Mouse (Mus musculus): ENCODE data around the gene Adpgk. TPM values are rescaled to one million over a fixed set of nuclear protein-coding genes. Genes with fewer than 3 reads are reported as not detected.

Adpgk gene
- total and polyA plus RNA-seq, 3 experiments, result 26.2 to 29.8 TPM; not detected in 1

DNA sequence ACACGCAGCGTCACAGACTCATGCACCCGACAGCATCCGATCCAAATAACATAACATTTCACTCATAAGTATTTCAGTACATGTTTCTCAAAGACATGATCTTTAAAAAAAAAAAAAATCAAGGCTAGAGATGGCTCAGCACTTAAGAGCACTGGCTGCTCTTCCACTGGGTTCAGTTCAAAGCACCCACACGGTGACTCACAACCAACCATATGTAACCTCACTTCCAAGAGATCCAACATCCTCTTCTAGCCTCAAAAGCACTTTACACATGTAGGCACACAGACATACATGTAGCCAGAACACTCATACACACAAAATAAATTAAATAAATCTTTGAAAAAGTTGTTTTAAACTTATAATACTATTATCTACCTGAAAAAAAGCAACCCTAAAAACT, 46.5 kb downstream of the Adpgk start:
- Histone ChIP-seq H3K79me2 (ENCODE audit: control insufficient read depth, insufficient read depth, low read length, poor library complexity) (no peaks in the 10 kb centered on the region), H3K36me3 (ENCODE audit: control insufficient read depth in 1 of 2, insufficient read depth in 2 of 2, low read length in 2 of 2) (peaks cover 0 to 10% of the 10 kb centered on the region in 2 experiments; a peak in 2 of 4 replicates), H3K4me3 (ENCODE audit: control insufficient read depth in 1 of 2, insufficient read depth in 1 of 2, low read depth in 2 of 2, low read length in 2 of 2) (no peak overlapping the region), H3K4me1 (ENCODE audit: control insufficient read depth in 1 of 2, insufficient read depth in 2 of 2, low read length in 2 of 2) (peaks cover 5 to 8% of the 10 kb centered on the region in 2 experiments), H3K27ac (ENCODE audit: control insufficient read depth, low read depth, low read length) (no peak overlapping the region), H3K9me3 (replicated peaks; ENCODE audit: insufficient read depth, low read length) (no peaks in the 10 kb centered on the region), H3K27me3 (ENCODE audit: control insufficient read depth in 1 of 2, insufficient read depth in 2 of 2, low read length in 2 of 2) (no peaks in the 10 kb centered on the region), H3K9ac (ENCODE audit: control insufficient read depth, low read depth, low read length, poor library complexity, severe bottlenecking) (no peak overlapping the region)
- no peak for TF ChIP-seq HCFC1 (IDR thresholded peaks at IDR 0.05; ENCODE audit: low read depth, low read length)
- no peak for DNase-seq (ENCODE audit: low read depth, low spot score)

DNA sequence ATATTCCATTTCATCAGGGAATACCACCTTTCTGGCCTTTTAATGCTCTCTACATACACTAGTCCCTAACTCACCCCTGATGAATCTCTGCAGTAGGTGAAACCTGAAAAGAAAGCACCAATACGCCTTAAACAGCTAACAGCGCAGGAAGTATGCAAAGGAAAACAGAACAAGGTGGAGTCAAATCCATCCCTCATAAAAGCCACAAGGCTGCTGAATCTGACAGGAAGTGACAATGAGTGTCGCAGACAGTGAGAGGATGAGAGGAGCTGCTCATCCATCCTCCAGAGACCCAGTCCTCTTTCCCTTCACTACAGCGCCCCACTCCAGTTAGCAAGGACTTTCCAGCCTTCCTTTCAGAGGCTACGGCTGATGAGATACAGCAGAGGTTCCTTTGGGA, 47.1 kb downstream of the Adpgk start:
- H3K27ac ChIP-seq (ENCODE audit: control insufficient read depth, low read depth, low read length), result no peak overlapping the region
- peaks cover 0 to 10% of the 10 kb centered on the region in 2 experiments; a peak in 2 of 4 replicates for H3K36me3 ChIP-seq (ENCODE audit: control insufficient read depth in 1 of 2, insufficient read depth in 2 of 2, low read length in 2 of 2)
- peaks cover 5 to 8% of the 10 kb centered on the region in 2 experiments for H3K4me1 ChIP-seq (ENCODE audit: control insufficient read depth in 1 of 2, insufficient read depth in 2 of 2, low read length in 2 of 2)
- no peaks in the 10 kb centered on the region for H3K27me3 ChIP-seq (ENCODE audit: control insufficient read depth in 1 of 2, insufficient read depth in 2 of 2, low read length in 2 of 2)
- H3K79me2 ChIP-seq (ENCODE audit: control insufficient read depth, insufficient read depth, low read length, poor library complexity), result no peaks in the 10 kb centered on the region
- no peaks in the 10 kb centered on the region for H3K9me3 ChIP-seq (replicated peaks; ENCODE audit: insufficient read depth, low read length)
- H3K9ac ChIP-seq (ENCODE audit: control insufficient read depth, low read depth, low read length, poor library complexity, severe bottlenecking), result no peak overlapping the region
- no peak overlapping the region for H3K4me3 ChIP-seq (ENCODE audit: control insufficient read depth in 1 of 2, insufficient read depth in 1 of 2, low read depth in 2 of 2, low read length in 2 of 2)
- DNase-seq (ENCODE audit: low read depth, low spot score), result no peak
- TF ChIP-seq CHD2 (IDR thresholded peaks at IDR 0.05; ENCODE audit: low read length) (no peak), ETS1 (IDR thresholded peaks at IDR 0.05; ENCODE audit: low read depth, low read length) (no peak), MXI1 (IDR thresholded peaks at IDR 0.05; ENCODE audit: low read depth, low read length) (no peak), POLR2AphosphoS5 (IDR thresholded peaks at IDR 0.05; ENCODE audit: borderline replicate concordance, low read depth, low read length) (no peak), RAD21 (IDR thresholded peaks at IDR 0.05; ENCODE audit: low read depth, low read length) (no peak), POLR2AphosphoS2 (IDR thresholded peaks at IDR 0.05; ENCODE audit: low read length) (no peak), ZNF384 (IDR thresholded peaks at IDR 0.05; ENCODE audit: low read depth, low read length) (no peak), BHLHE40 (IDR thresholded peaks at IDR 0.05; ENCODE audit: borderline replicate concordance, low read depth, low read length) (no peak), TAL1 (IDR thresholded peaks at IDR 0.05; ENCODE audit: low read length) (no peak), UBTF (IDR thresholded peaks at IDR 0.05; ENCODE audit: borderline replicate concordance, insufficient read depth, low read depth, low read length) (no peak), MYC (IDR thresholded peaks at IDR 0.05; ENCODE audit: low read depth, low read length) (no peak), MAZ (IDR thresholded peaks at IDR 0.05; ENCODE audit: low read depth, low read length) (no peak), CTCF (IDR thresholded peaks at IDR 0.05 in 2 of 3, conservative IDR thresholded peaks at IDR 0.05 in 1 of 3; ENCODE audit: control insufficient read depth in 1 of 3, insufficient read depth in 1 of 3, low read depth in 2 of 3, low read length in 3 of 3, poor library complexity in 1 of 3, severe bottlenecking in 1 of 3) (no peak), EP300 (IDR thresholded peaks at IDR 0.05; ENCODE audit: low read depth in 1 of 2, low read length in 2 of 2) (no peak), TBP (IDR thresholded peaks at IDR 0.05; ENCODE audit: low read depth, low read length) (no peak), MAFK (IDR thresholded peaks at IDR 0.05; ENCODE audit: borderline replicate concordance, low read depth, low read length) (no peak), ZC3H11A (IDR thresholded peaks at IDR 0.05; ENCODE audit: low read depth, low read length) (no peak)
